Mouse (Mus musculus): ENCODE measurements around the gene Slc25a33. TPM values are rescaled to one million over a fixed set of nuclear protein-coding genes. Genes with fewer than 3 reads are reported as not detected.

The Slc25a33 gene
- total RNA-seq, 2 experiments from 2014 or later: 18.3 to 31.6 TPM

- DNase-seq: no peak
Observed at GRCm38 (mm10) chr4:149794966-149795477, 20.9 kb upstream of the Slc25a33 start.

- DNase-seq: no peak
Observed at GRCm38 (mm10) chr4:149794010-149794338, 19.9 kb upstream of the Slc25a33 start.

- peak; percentile 63 to 80 for DNase-seq
Observed at GRCm38 (mm10) chr4:149793156-149794009, 19.3 kb upstream of the Slc25a33 start.

- peak; percentile 57 to 70 for DNase-seq
Observed at GRCm38 (mm10) chr4:149792159-149792800, 18.2 kb upstream of the Slc25a33 start.

GRCm38 (mm10) chr4:149791470-149791869, 17.4 kb upstream of the Slc25a33 start:
- no peak for DNase-seq

- no peak for DNase-seq
Observed at GRCm38 (mm10) chr4:149790969-149791368, 16.9 kb upstream of the Slc25a33 start.

- DNase-seq: no peak
Observed at GRCm38 (mm10) chr4:149790546-149790945, 16.5 kb upstream of the Slc25a33 start.

- DNase-seq: peak; percentile 69 to 72
Observed at GRCm38 (mm10) chr4:149789421-149790194, 15.5 kb upstream of the Slc25a33 start.

GRCm38 (mm10) chr4:149784901-149785300, 10.8 kb upstream of the Slc25a33 start:
- DNase-seq: no peak

- DNase-seq: no peak
Observed at GRCm38 (mm10) chr4:149784371-149784770, 10.3 kb upstream of the Slc25a33 start.

- DNase-seq: no peak
Observed at GRCm38 (mm10) chr4:149782975-149783374, 8.9 kb upstream of the Slc25a33 start.

- peak in 1 of 2 experiments; percentile 55 for DNase-seq
Observed at GRCm38 (mm10) chr4:149780565-149781356, 6.7 kb upstream of the Slc25a33 start.

GRCm38 (mm10) chr4:149779966-149780365, 5.9 kb upstream of the Slc25a33 start:
- no peak for DNase-seq

GRCm38 (mm10) chr4:149777126-149777525, 3.0 kb upstream of the Slc25a33 start:
- peak; percentile 77 to 85 for DNase-seq

- DNase-seq: no peak
Observed at GRCm38 (mm10) chr4:149775760-149776362, 1.8 kb upstream of the Slc25a33 start.

GRCm38 (mm10) chr4:149775330-149775729, 1.3 kb upstream of the Slc25a33 start:
- peak; percentile 85 for DNase-seq

GRCm38 (mm10) chr4:149773408-149774093, 526 bp downstream of the Slc25a33 start:
- peak; percentile 55 to 72 for DNase-seq

GRCm38 (mm10) chr4:149772394-149772793, 1.7 kb downstream of the Slc25a33 start:
- DNase-seq: peak; percentile 51 to 58

- DNase-seq: no peak
Observed at GRCm38 (mm10) chr4:149765201-149765600, 8.9 kb downstream of the Slc25a33 start.

- DNase-seq: no peak
Observed at GRCm38 (mm10) chr4:149763335-149763734, 10.7 kb downstream of the Slc25a33 start.

GRCm38 (mm10) chr4:149759517-149759916, 14.6 kb downstream of the Slc25a33 start:
- no peak for DNase-seq

All from adrenal gland, postnatal 36 days (tissue).